Mouse (Mus musculus): ENCODE results near the gene Mc1r.
A peak's percentile ranks its signal among the peaks of the same experiment; 100 is the strongest.

The Mc1r gene

GRCm38 (mm10) chr8:123406786-123407185, at the start of gene Mc1r:
Gene Mc1r (plus strand): TSS chr8:123407107.
- DNase-seq = peak; percentile 70

GRCm38 (mm10) chr8:123361082-123361739, 45.7 kb upstream of the Mc1r start:
- DNase-seq = peak; percentile 72

- DNase-seq = peak; percentile 97
These were observed 33.3 kb upstream of the Mc1r start, which contains the start of gene Tcf25 for GRCm38 (mm10) chr8:123373403-123374238. Gene Tcf25 (plus strand): TSS chr8:123373753.

- peak; percentile 95 for DNase-seq
These were observed 32.7 kb upstream of the Mc1r start for GRCm38 (mm10) chr8:123374239-123374578.

GRCm38 (mm10) chr8:123375701-123376100, 31.2 kb upstream of the Mc1r start:
- DNase-seq = no peak

- no peak for DNase-seq
These were observed 30.8 kb upstream of the Mc1r start for GRCm38 (mm10) chr8:123376106-123376505.

GRCm38 (mm10) chr8:123381711-123382110, 25.2 kb upstream of the Mc1r start:
- DNase-seq = no peak

GRCm38 (mm10) chr8:123382516-123382915, 24.4 kb upstream of the Mc1r start:
- DNase-seq = no peak

DNA sequence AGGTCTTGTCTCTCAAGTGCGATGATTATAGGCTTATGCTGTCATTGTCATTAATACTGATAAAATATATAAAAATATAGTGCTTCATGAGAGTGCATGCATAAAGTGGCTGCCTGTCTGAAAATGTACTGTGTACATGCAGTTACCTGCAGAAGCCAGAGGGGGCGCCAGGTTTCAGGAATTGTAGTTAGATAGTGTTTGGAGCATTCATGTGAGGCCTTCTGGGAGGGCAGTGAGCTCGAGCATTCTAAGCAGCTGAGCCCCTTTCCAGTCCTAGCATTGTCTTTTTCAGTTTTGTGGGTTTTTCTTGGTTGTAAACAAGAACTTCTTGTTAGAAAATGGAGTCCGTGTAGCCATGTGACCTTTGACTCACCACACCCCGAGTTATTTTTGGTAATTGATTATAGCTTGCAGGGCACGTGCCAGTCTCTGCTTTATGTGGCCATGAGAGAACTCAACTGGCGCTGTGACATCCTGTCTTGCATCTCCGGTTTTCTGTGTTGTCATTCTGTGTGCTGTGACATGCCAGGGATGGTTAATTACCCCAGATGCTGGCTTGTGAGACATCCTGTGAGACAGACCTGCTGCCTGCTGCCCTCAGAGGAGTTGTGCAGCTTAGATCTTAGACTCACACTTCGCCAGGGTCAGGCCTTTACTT, 21.9 kb upstream of the Mc1r start:
- DNase-seq = no peak

- DNase-seq = no peak
These were observed 19.9 kb upstream of the Mc1r start for GRCm38 (mm10) chr8:123387041-123387440.

DNA sequence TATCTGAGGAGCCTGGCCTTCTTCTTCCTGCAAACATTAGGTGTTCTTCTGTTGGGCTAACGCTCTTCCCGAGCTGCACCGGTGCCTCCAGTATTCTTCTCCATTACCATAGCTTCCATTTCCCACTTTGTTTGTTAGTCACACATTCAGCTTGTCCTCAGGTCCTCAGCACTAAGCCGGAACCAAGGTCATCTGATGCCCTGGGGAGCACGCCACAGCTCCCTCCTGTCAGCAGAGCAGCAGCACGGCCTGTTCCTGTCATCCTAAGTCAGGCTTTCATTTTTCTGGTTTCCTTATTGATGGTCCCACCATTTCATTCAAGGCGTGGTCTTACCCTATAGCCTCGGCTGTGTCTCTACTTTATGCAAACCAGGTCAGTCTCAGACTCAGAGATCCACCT, 19.1 kb upstream of the Mc1r start:
- DNase-seq = no peak

- no peak for DNase-seq
These were observed 17.9 kb upstream of the Mc1r start for GRCm38 (mm10) chr8:123389026-123389425.

- DNase-seq = no peak
These were observed 8.6 kb upstream of the Mc1r start for GRCm38 (mm10) chr8:123398308-123398707.

DNA sequence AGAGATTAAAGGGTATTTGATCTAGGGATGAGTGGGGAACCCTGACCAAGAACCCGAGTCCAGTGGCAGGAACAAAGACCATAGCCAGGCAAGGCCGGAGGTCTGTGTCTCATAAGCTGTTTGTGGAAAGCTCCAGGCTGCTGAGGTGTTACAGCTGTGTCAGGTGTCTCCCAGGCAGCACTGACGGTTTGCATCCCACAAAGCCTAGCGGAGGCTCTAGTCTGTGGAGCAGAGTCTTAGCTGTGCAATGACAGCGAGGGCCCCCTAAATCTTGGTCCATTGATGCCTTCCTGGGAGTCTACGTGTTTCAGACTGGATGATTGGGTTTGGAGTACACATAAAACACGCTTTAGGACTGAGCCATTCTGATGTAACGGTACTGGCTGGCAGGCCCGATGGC, 5.0 kb upstream of the Mc1r start:
- DNase-seq = no peak

DNA sequence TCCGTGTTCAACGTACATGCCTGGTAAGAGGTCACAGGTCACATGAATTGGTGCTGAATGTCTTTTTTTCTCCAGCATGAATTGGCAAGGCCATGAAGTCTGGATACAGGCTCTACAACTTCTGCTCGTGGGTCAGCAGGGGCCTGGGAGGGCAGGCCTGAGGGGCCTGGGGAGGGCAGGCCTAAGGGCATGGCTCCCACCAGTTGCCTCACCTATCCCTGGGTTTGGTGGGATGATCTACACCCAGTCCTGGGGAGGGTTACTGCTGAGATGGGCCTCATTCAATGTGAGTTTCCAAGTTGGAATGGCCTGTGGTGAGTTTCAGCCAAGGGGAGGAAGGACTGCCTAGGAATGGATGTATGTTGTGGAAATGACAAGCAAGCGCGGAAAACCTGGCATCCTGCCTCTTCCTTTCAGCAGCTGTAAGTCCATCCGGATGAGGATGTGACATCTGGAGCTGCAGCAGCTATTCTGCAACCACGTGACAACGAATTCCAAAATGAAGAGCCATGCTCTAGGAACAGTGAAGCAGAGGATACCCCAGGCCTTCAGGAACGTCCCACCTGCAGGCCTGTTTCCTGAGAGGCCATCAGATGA, 4.1 kb upstream of the Mc1r start:
- no peak for DNase-seq

- no peak for DNase-seq
These were observed 2.4 kb upstream of the Mc1r start for GRCm38 (mm10) chr8:123404521-123404920.

DNA sequence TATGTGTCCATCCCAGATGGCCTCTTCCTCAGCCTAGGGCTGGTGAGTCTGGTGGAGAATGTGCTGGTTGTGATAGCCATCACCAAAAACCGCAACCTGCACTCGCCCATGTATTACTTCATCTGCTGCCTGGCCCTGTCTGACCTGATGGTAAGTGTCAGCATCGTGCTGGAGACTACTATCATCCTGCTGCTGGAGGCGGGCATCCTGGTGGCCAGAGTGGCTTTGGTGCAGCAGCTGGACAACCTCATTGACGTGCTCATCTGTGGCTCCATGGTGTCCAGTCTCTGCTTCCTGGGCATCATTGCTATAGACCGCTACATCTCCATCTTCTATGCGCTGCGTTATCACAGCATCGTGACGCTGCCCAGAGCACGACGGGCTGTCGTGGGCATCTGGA, 705 bp downstream of the Mc1r start:
- no peak for DNase-seq

DNA sequence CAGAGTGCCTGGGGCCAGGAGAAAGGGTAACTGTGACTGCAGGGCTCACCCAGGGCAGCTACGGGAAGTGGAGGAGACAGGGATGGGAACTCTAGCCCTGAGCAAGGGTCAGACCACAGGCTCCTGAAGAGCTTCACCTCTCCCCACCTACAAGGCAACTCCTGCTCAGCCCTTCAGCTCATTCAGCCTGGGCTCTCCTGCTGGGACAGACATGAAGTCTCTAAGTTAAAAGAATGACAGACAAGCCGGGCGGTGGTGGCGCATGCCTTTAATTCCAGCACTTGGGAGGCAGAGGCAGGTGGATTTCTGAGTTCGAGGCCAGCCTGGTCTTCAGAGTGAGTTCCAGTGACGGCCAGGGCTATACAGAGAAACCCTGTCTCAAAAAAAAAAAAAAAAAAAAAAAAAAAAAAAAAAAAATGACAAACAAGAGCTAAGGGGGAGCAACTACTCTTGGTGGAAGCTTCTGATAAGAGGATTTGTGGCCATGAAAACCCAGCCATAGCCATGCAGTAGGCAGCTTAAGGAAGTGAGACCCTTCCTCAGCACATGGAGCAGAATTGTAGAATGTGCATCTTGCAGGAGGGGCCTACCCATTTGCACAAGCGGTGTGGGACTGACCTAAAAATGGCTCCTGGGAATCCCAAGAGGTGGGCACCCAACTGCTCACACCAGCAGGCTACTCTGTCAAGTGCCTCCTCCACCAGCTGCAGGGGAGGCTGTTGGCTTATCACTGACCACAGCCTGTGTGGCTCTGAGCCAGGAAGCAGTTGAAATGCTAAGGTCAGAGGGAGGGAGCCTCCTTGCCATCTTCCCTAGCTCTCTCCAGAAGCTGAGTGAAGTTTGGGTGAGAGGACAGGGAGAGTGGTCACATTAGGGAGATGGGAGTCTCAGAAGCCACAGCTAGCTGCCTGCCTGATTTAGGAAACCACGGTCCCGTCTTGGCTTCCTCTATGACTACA, 2.0 kb downstream of the Mc1r start:
- DNase-seq = no peak

- no peak for DNase-seq
These were observed 3.2 kb downstream of the Mc1r start for GRCm38 (mm10) chr8:123410049-123410587.

DNA sequence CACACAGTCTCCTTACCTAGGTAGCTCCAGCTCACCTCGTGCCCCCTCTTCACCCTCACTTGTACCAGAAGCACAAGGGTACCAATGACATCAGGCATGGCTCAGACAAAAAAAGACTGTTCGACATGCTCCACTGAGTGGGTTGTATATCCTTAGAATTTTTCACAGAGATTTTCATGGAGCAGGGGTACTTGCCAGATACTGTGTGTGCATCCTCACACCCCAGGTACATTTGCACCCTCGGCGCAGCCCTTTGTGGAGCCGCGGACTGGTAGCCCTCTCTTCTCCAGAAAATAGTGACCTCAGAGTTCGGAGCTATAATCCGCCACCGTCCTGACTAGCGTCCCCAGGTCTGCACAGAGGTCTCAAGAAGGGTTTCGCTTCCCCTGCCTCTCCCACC, 3.9 kb downstream of the Mc1r start:
- no peak for DNase-seq

- peak; percentile 94 for DNase-seq
These were observed 4.3 kb downstream of the Mc1r start, which contains the start of gene Tubb3 for GRCm38 (mm10) chr8:123411246-123411645. Gene Tubb3 (plus strand): TSS chr8:123411424.

All from right cerebral cortex, adult 18-20 months (tissue).